Mouse (Mus musculus) neural tube, embryonic 12.5 days (tissue): ENCODE measurements around the gene Traf1. TPM values are rescaled to one million over a fixed set of nuclear protein-coding genes. Genes with fewer than 3 reads are reported as not detected.

Experiments
- ATAC-seq: fragments of 200-750 bp; cut with Nextera tagmentation; 2 replicates; pipeline ENCODE4 v1.8.0; 2017; ENCODE audit warnings: low read depth, mild to moderate bottlenecking, moderate TSS enrichment, moderate library complexity; ENCODE audit not compliant: low FRiP score
- H3K27ac ChIP-seq: fragments of 300-500 bp; sonication (generic); 2 replicates; pipeline ENCODE4 v1.5.1; 2016
- H3K27me3 ChIP-seq: fragments of 300-500 bp; sonication (generic); replicated peaks from 2 replicates; pipeline ENCODE4 v1.6.1; 2016; ENCODE audit warnings: mild to moderate bottlenecking
- H3K36me3 ChIP-seq: fragments of 300-500 bp; sonication (generic); 2 replicates; pipeline ENCODE4 v1.6.1; 2016; ENCODE audit warnings: mild to moderate bottlenecking
- H3K4me1 ChIP-seq: fragments of 300-500 bp; sonication (generic); 2 replicates; pipeline ENCODE4 v1.6.1; 2016
- H3K4me2 ChIP-seq: fragments of 300-500 bp; sonication (generic); replicated peaks from 2 replicates; pipeline ENCODE4 v1.6.1; 2016; ENCODE audit warnings: mild to moderate bottlenecking
- H3K4me3 ChIP-seq: fragments of 300-500 bp; sonication (generic); 2 replicates; pipeline ENCODE4 v1.5.1; 2016
- H3K9ac ChIP-seq: fragments of 300-500 bp; sonication (generic); 2 replicates; pipeline ENCODE4 v1.6.1; 2016; ENCODE audit warnings: mild to moderate bottlenecking
- H3K9me3 ChIP-seq: fragments of 300-500 bp; sonication (generic); 2 replicates; pipeline ENCODE4 v1.6.1; 2016; ENCODE audit warnings: mild to moderate bottlenecking
- WGBS: fragments of 180-500 bp; shearing (Covaris S2); methylation state at CpG from one replicate; pipeline ENCODE4 v1.1.7; 2016; 5-methylcytosine and 5-hydroxymethylcytosine counted together
- polyA plus RNA-seq: library from polyadenylated mRNA; unstranded; fragments of >200 nt; fragmentation: Nextera tagmentation; extraction: Ambion mirVana; gene quantifications from 2 replicates; pipeline ENCODE4 v1.2.1, GENCODE M21; 2016

The Traf1 gene
- polyA plus RNA-seq, 1 experiment from 2014 or later = 0.53 TPM

- Histone ChIP-seq H3K4me3 (no peak overlapping the region), H3K9me3 (no peaks in the 10 kb centered on the region), H3K9ac (no peak overlapping the region), H3K4me1 (peaks cover 9% of the 10 kb centered on the region; the same call in 1 of the 2 replicates), H3K27me3 (no peaks in the 10 kb centered on the region), H3K4me2 (no peak overlapping the region), H3K36me3 (no peaks in the 10 kb centered on the region), H3K27ac (no peak overlapping the region)
- ATAC-seq = no peak
- WGBS = 64% methylated on average over 3 of the region's 3 CpGs
These were observed 18.0 kb upstream of the Traf1 start for GRCm38 (mm10) chr2:34979459-34980011.

GRCm38 (mm10) chr2:34978226-34978625, 16.7 kb upstream of the Traf1 start:
- H3K4me3 ChIP-seq = no peak overlapping the region
- H3K27me3 ChIP-seq = no peaks in the 10 kb centered on the region
- H3K36me3 ChIP-seq = no peaks in the 10 kb centered on the region
- no peak overlapping the region for H3K9ac ChIP-seq
- WGBS = 97% methylated on average over 2 of the region's 2 CpGs
- no peak for ATAC-seq
- no peak overlapping the region for H3K4me2 ChIP-seq
- peaks cover 8% of the 10 kb centered on the region; the same call in 1 of the 2 replicates for H3K4me1 ChIP-seq
- H3K27ac ChIP-seq = no peak overlapping the region
- no peaks in the 10 kb centered on the region for H3K9me3 ChIP-seq

DNA sequence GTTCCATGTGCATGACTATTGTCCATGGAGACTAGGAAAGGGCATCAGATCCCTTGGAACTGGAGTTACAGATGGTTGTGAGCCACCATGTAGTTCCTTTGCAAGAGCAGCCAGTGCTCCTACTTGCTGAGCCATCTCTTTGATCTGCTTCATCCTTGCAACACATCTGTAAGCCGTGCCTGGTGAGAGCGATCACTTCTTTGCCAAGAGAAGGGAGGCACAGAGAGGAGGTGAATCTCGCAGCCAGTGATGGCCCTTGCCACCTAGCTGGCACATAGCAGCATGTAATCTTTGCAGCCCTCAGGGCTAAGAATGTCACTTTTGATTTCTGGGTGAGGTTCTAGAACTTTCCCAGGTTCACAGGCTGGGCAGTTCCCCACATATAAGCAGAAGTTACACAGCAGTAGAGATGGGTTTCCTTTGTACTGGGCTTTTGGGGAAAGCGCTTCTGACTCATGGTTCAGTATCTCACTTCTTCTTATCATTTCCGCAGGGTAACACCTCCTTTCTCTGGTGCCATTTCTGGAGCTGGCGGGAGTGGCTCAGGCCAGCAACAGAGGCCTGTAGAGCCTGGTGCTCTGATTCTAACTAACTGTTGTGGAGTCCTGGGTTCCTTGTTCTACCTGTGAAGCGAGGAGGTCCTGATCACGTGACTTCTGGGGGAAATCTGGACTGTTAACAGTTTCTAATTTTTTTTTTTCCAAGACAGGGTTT, 15.5 kb upstream of the Traf1 start:
- Histone ChIP-seq H3K27ac (no peak overlapping the region), H3K4me3 (no peak overlapping the region), H3K36me3 (no peaks in the 10 kb centered on the region), H3K9me3 (no peaks in the 10 kb centered on the region), H3K4me2 (no peak overlapping the region), H3K9ac (no peak overlapping the region), H3K27me3 (no peaks in the 10 kb centered on the region), H3K4me1 (0 out of 2 replicates have a peak, but pooled peaks cover 2% of the 10 kb centered on the region)
- 90% methylated on average over 8 of the region's 8 CpGs for WGBS
- ATAC-seq = no peak

GRCm38 (mm10) chr2:34976447-34976846, 14.9 kb upstream of the Traf1 start:
- H3K4me3 ChIP-seq = no peak overlapping the region
- no peaks in the 10 kb centered on the region for H3K27me3 ChIP-seq
- WGBS = 90% methylated on average over 6 of the region's 6 CpGs
- H3K36me3 ChIP-seq = no peaks in the 10 kb centered on the region
- H3K9me3 ChIP-seq = no peaks in the 10 kb centered on the region
- H3K27ac ChIP-seq = no peak overlapping the region
- H3K9ac ChIP-seq = no peak overlapping the region
- no peak overlapping the region for H3K4me2 ChIP-seq
- H3K4me1 ChIP-seq = no peaks in the 10 kb centered on the region
- ATAC-seq = no peak

DNA sequence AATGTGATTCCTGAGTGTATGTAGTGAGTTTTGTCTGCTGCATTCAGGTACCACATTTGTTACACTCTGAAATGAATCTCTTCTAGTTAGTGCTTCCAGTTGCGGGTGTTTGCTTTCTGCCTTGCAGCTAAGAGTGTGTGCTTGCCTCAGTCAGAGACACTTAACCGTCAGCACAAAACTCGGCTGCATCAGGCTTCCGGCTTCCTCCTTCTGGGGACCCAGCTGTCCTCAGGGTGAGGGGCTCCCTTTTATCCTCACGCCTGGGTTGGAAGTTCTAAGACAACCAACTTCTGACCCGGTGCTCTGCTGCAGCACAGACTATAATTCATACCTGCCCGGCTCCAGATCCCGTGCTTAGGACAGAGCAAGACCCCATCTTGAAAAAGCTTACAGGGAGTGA, 11.5 kb upstream of the Traf1 start:
- Histone ChIP-seq H3K27me3 (no peaks in the 10 kb centered on the region), H3K27ac (no peak overlapping the region), H3K4me1 (no peaks in the 10 kb centered on the region), H3K36me3 (no peaks in the 10 kb centered on the region), H3K4me2 (no peak overlapping the region), H3K4me3 (no peak overlapping the region), H3K9me3 (no peaks in the 10 kb centered on the region), H3K9ac (no peak overlapping the region)
- 84% methylated on average over 8 of the region's 8 CpGs for WGBS
- ATAC-seq = no peak

- no peak for ATAC-seq
- no peak overlapping the region for H3K4me2 ChIP-seq
These were observed 9.7 kb upstream of the Traf1 start for GRCm38 (mm10) chr2:34971080-34971888.

DNA sequence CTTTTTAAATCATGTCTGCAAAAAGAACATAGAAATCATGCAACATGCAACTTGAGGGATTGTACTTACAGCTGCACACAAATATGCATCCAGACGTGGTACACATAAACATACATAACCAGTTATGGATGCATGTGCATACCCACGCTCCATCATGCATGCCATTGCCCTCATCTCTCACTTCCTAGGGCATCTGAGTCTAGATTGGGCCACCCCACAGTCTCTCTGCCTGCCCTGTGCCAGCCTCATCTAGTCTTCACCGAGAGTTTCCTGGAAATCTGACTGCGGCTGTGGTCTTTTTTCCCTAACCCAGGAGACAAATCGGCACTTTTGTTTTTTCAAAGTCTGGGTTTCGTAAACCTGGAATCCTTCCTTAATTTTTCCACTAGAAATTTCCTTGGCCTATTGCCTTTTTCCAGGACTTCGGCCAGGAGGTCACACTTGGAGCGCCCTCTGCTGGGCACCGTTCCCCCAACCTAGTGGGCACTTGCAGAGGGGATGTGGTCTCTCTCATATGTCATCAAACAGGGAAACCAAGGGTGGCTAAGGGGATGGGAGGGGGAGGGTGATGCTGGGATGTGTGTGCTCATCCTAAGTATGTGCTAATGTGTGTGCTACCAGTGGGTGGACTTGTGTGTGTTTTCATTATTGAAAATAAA, 8.6 kb upstream of the Traf1 start:
- no peaks in the 10 kb centered on the region for H3K36me3 ChIP-seq
- H3K4me3 ChIP-seq = no peak overlapping the region
- 39% methylated on average over 9 of the region's 9 CpGs for WGBS
- 0 out of 2 replicates have a peak, but pooled peaks cover 2% of the 10 kb centered on the region for H3K4me1 ChIP-seq
- H3K27ac ChIP-seq = no peak overlapping the region
- H3K4me2 ChIP-seq = no peak overlapping the region
- H3K9ac ChIP-seq = no peak overlapping the region
- H3K9me3 ChIP-seq = no peaks in the 10 kb centered on the region
- ATAC-seq = no peak
- no peaks in the 10 kb centered on the region for H3K27me3 ChIP-seq

More at GRCm38 (mm10) chr2:34971080-34971888, 9.7 kb upstream of the Traf1 start:
- H3K36me3 ChIP-seq = no peaks in the 10 kb centered on the region
- H3K9ac ChIP-seq = no peak overlapping the region
- H3K9me3 ChIP-seq = no peaks in the 10 kb centered on the region
- no peak overlapping the region for H3K27ac ChIP-seq
- no peak overlapping the region for H3K4me3 ChIP-seq
- WGBS = 68% methylated on average over 11 of the region's 11 CpGs
- H3K4me1 ChIP-seq = no peaks in the 10 kb centered on the region
- no peaks in the 10 kb centered on the region for H3K27me3 ChIP-seq

DNA sequence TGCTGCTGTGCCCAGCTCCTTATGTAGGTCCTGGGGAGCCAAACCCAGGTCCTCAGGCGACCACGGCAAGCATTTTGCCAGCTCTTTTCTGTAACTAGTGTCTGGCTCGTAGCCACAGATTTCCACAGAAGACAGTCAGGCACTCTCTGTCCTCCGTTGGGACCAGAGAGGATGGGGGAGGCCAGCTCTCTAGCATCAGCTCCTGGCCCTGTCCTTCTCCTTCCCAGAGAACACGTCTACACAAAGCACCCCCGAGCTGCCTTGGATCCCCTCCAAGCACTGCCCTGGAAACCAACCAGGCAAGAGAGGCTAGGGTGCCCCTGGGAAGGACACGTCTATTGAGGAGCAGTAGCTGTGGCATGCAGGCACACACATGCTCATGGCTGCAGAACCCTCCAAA, 7.6 kb upstream of the Traf1 start:
- no peaks in the 10 kb centered on the region for H3K36me3 ChIP-seq
- no peak overlapping the region for H3K4me2 ChIP-seq
- H3K4me3 ChIP-seq = no peak overlapping the region
- H3K27ac ChIP-seq = no peak overlapping the region
- H3K4me1 ChIP-seq = 0 out of 2 replicates have a peak, but pooled peaks cover 3% of the 10 kb centered on the region
- H3K9ac ChIP-seq = no peak overlapping the region
- 75% methylated on average over 7 of the region's 7 CpGs for WGBS
- H3K27me3 ChIP-seq = no peaks in the 10 kb centered on the region
- H3K9me3 ChIP-seq = no peaks in the 10 kb centered on the region
- no peak for ATAC-seq

DNA sequence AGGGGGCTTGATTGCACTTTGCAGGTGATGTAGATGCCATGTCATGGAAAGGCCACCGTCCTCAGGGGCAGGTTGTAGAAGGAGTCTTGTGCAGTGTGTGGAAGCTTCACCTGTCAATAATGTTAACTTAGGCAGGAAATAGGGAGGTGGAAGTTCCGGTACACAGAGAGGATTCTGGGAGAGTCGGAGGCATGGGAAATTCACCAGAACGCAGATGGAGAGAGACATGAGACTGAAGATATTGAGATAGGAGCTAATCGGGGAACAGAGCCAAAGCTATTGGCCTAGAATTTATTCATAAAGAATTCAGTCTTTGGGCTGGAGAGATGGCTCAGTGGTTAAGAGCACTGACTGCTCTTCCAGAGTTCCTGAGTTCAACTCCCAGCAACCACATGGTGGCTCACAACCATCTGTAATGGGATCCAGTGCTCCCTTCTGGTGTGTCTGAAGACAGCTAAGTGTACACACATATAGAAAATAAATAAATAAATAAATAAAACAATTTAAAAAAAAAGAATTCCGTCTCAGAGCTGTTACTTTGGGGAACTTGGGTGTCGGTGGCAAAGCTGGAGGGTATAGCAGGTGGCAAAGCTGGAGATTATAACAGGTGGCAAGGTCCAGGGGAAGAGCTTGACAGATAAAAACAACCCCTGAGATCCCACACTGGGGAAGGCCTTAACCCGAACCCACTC, 4.8 kb upstream of the Traf1 start:
- ATAC-seq = no peak
- no peaks in the 10 kb centered on the region for H3K36me3 ChIP-seq
- H3K4me1 ChIP-seq = peaks cover 3% of the 10 kb centered on the region; the same call in 1 of the 2 replicates
- WGBS = 88% methylated on average over 8 of the region's 8 CpGs
- H3K9me3 ChIP-seq = no peaks in the 10 kb centered on the region
- no peak overlapping the region for H3K9ac ChIP-seq
- 0 out of 2 replicates have a peak, but pooled peaks cover under 1% of the 10 kb centered on the region for H3K27me3 ChIP-seq
- H3K4me3 ChIP-seq = no peak overlapping the region
- no peak overlapping the region for H3K27ac ChIP-seq
- no peak overlapping the region for H3K4me2 ChIP-seq

DNA sequence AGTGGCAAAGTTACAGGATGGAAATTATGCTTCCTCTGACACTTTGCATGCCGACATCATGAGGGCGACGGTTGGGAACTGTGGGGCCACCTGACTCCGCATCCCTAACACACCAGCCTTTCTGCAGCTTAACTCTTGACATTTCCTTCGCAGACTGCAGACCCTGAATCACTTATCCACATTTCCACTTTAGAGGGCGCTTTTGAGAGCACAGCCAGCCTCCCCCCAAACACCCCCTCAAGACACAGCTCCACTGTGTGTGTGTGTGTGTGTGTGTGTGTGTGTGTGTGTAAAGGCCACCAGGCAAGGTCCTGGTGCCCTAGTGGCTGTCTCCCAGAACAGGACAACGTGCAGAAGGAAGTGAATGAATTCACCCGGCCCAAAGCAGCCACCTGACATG, 4.2 kb upstream of the Traf1 start:
- Histone ChIP-seq H3K4me1 (peaks cover 3% of the 10 kb centered on the region; the same call in 1 of the 2 replicates), H3K9ac (no peak overlapping the region), H3K9me3 (no peaks in the 10 kb centered on the region), H3K27ac (no peak overlapping the region), H3K4me3 (no peak overlapping the region), H3K27me3 (peaks cover 4% of the 10 kb centered on the region; the same call in 1 of the 2 replicates), H3K36me3 (no peaks in the 10 kb centered on the region), H3K4me2 (no peak overlapping the region)
- WGBS = 74% methylated on average over 8 of the region's 8 CpGs
- no peak for ATAC-seq

- Histone ChIP-seq H3K4me2 (no peak overlapping the region), H3K36me3 (no peaks in the 10 kb centered on the region), H3K9ac (no peak overlapping the region), H3K4me1 (peaks cover 3% of the 10 kb centered on the region; the same call in 1 of the 2 replicates), H3K27ac (no peak overlapping the region), H3K9me3 (no peaks in the 10 kb centered on the region), H3K27me3 (peaks cover 4% of the 10 kb centered on the region; the same call in 1 of the 2 replicates), H3K4me3 (no peak overlapping the region)
- ATAC-seq = no peak
- 39% methylated on average over 9 of the region's 9 CpGs for WGBS
These were observed 3.7 kb upstream of the Traf1 start for GRCm38 (mm10) chr2:34965293-34965692.
